In genomic region chr16:78372786-78373185, GRCm38 (mm10) we compare ENCODE assay signal across 24 mouse cellular contexts.
"Had no signal": no experiment of that assay in that cellular context is flagged by ENCODE, and none has a peak within 500 bp of the region (broad histone marks: within the 10 kb centered on the region; RNA-seq: fewer than 3 reads in every experiment).

No protein-coding gene starts in this region.

- DNase-seq: gastrocnemius, postnatal 14 days; gastrocnemius, postnatal 36 days; heart, adult 18-20 months; heart, postnatal 10 days; heart, postnatal 4 days; kidney, adult 18-20 months; kidney, adult 8-10 months; kidney, postnatal 14 days; kidney, postnatal 36 days; layer of hippocampus, adult 9-11 months; layer of hippocampus, postnatal 36 days; left cerebral cortex, postnatal 4 days had no signal

- H3K9ac ChIP-seq: heart, embryonic 12.5 days; hindbrain, embryonic 12.5 days; hindbrain, embryonic 14.5 days; intestine, embryonic 15.5 days; limb, embryonic 13.5 days; limb, embryonic 15.5 days had no signal

- H3K27me3 ChIP-seq: heart, embryonic 12.5 days; hindbrain, embryonic 12.5 days; intestine, embryonic 15.5 days; limb, embryonic 13.5 days; limb, embryonic 15.5 days had no signal

- H3K4me1 ChIP-seq: intestine, embryonic 15.5 days had no signal

- H3K4me2 ChIP-seq: heart, embryonic 12.5 days; hindbrain, embryonic 12.5 days; hindbrain, embryonic 14.5 days; intestine, embryonic 15.5 days; limb, embryonic 13.5 days; limb, embryonic 15.5 days had no signal

- ATAC-seq: hindbrain, embryonic 16.5 days; inflammation-experienced regulatory T-cells, adult 6 months; intestine, embryonic 15.5 days; intestine, postnatal 0 days had no signal

- H3K9me3 ChIP-seq: heart, embryonic 10.5 days; heart, embryonic 12.5 days; hindbrain, embryonic 10.5 days; hindbrain, embryonic 12.5 days; intestine, embryonic 15.5 days; limb, embryonic 13.5 days; limb, embryonic 15.5 days had no signal

- H3K4me3 ChIP-seq: heart, embryonic 10.5 days; heart, embryonic 12.5 days; hindbrain, embryonic 10.5 days; hindbrain, embryonic 12.5 days; intestine, embryonic 15.5 days; limb, embryonic 13.5 days; limb, embryonic 15.5 days had no signal

- H3K27ac ChIP-seq: heart, embryonic 10.5 days; hindbrain, embryonic 10.5 days; hindbrain, embryonic 12.5 days; hindbrain, embryonic 14.5 days; intestine, embryonic 15.5 days; kidney, postnatal 0 days; limb, embryonic 13.5 days; limb, embryonic 15.5 days had no signal

- H3K36me3 ChIP-seq: intestine, embryonic 15.5 days had no signal
